In the genomic region with DNA sequence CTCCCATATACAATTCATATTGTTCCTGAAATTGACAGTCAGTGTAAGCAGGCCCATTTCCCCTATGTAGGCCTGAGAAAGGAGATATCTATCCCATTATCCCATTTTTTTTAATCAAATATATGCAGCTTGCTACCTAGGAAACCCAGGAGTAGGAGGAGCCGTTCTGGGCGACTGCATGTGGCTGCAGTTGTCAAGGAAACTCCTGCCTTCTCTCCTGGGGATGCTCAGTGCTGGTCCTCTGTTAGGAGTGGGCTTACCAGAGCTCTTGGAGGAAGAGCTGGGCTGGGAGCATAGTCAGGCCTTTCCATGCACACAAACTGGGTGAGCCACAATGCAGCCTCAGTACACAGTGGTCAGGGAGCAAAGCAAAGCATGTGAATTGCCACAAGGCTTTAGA, we compare ENCODE assay signal across 13 mouse cellular contexts.
DNase-seq lines count a peak whose midpoint lies in the region; ATAC-seq lines count a peak whose summit lies in the region.
"Had no signal": no experiment of that assay in that cellular context is flagged by ENCODE, and none has a peak within 500 bp of the region (broad histone marks: within the 10 kb centered on the region; RNA-seq: fewer than 3 reads in every experiment).

No protein-coding gene starts in this region.

- no peaks in the 10 kb centered on the region for H3K9me3 ChIP-seq in liver, embryonic 12.5 days (replicated peaks)
- H3K9me3 ChIP-seq: liver, embryonic 13.5 days had no signal

- no peaks in the 10 kb centered on the region for H3K4me1 ChIP-seq in liver, embryonic 12.5 days
- H3K4me1 ChIP-seq: liver, embryonic 13.5 days had no signal

- H3K4me2 ChIP-seq in liver, embryonic 12.5 days, result no peak overlapping the region
- H3K4me2 ChIP-seq: liver, embryonic 13.5 days had no signal

- no peak overlapping the region for H3K4me3 ChIP-seq in liver, embryonic 12.5 days
- H3K4me3 ChIP-seq: liver, embryonic 13.5 days had no signal

- ATAC-seq in liver, embryonic 12.5 days, result no peak

- intact Hi-C loops in left cerebral cortex, postnatal 14 days (cut with DNase I), result no loop called here

- WGBS in liver, embryonic 12.5 days (ENCODE audit: insufficient replicate concordance), result 50% methylated on average over 2 of the region's 2 CpGs

- H3K27ac ChIP-seq in liver, embryonic 12.5 days, result no peak overlapping the region
- H3K27ac ChIP-seq: liver, embryonic 13.5 days; macrophage had no signal

- no peaks in the 10 kb centered on the region for H3K27me3 ChIP-seq in liver, embryonic 12.5 days (replicated peaks)
- H3K27me3 ChIP-seq: liver, embryonic 13.5 days had no signal

- H3K36me3 ChIP-seq in liver, embryonic 12.5 days, result no peaks in the 10 kb centered on the region
- H3K36me3 ChIP-seq: liver, embryonic 13.5 days had no signal

- no peak overlapping the region for H3K9ac ChIP-seq in liver, embryonic 12.5 days
- H3K9ac ChIP-seq: liver, embryonic 13.5 days had no signal

- peak; percentile 11 for DNase-seq in layer of hippocampus, adult 11-12 months (ENCODE audit: low spot score)
- DNase-seq in layer of hippocampus, adult 9-10 months (ENCODE audit: low spot score), result no peak
- peak; percentile 25 to 29 for DNase-seq in frontal cortex, postnatal 10 days (ENCODE audit: low spot score in 2 of 2)
- DNase-seq in left cerebral cortex, postnatal 14 days (ENCODE audit: low spot score in 2 of 2), result peak; percentile 54 to 59
- peak; percentile 74 to 84 for DNase-seq in right cerebral cortex, postnatal 10 days (ENCODE audit: low spot score in 2 of 2)
- no peak for DNase-seq in adrenal gland, adult 2 months
- DNase-seq in thymus, postnatal 4 days, result no peak
- DNase-seq: adrenal gland, postnatal 10 days; B cell, adult 2 months; cerebellum, adult 9-11 months; liver, embryonic 13.5 days had no signal

Comparison
In these comparisons a context has a peak if more than half of its experiments do, and no peak if none do; other contexts are left out.
1. DNase-seq: peak in layer of hippocampus, adult 11-12 months (single experiment), frontal cortex, postnatal 10 days (2 of 2), left cerebral cortex, postnatal 14 days (2 of 2) and right cerebral cortex, postnatal 10 days (2 of 2); none in layer of hippocampus, adult 9-10 months (single experiment), adrenal gland, adult 2 months (single experiment) and thymus, postnatal 4 days (single experiment).